Mouse (Mus musculus): ENCODE results near the gene Snrnp70.

DNA sequence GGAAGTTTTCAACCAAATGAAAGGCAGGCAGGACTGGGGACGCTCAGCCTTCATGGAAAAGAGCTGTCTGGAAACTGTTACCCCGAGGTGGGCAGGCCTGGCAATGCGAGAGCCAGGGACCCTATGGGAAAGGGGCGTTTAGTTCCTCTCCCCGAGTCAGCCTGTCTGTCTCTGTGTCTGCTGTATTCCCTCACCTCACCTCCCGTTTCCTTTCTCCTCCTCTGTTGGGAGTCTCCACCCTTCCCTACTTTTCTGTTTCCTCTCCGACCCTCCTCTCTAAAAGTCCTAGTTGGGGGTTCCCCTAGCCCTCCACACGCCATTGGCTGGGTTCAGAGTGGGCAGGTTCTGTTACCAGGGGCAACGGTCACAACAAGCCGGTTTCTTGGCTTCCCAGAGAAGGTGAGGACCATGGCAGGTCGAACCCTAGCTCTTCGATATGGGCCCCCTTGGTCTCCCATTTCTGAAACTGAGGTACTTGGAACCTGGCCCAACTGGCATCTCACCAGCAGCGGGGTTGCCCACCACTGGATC, 22.5 kb upstream of the Snrnp70 start:
- TF ChIP-seq CTCF (conservative IDR thresholded peaks at IDR 0.05; ENCODE audit: low read length) (no peak), NANOG (IDR thresholded peaks at IDR 0.05; ENCODE audit: borderline replicate concordance, low read length) (no peak)
